Mouse (Mus musculus) MEL (cell line): ENCODE results near the gene Cfap299. TPM values are rescaled to one million over a fixed set of nuclear protein-coding genes. Genes with fewer than 3 reads are reported as not detected.

Source experiments
- DNase-seq: peaks from one replicate; pipeline ENCODE4 v3.0.0; 2011; ENCODE audit warnings: low read depth, low spot score
- H3K27ac ChIP-seq: 2 replicates; pipeline ENCODE4 v1.5.1; 2012; ENCODE audit warnings: low read depth, mild to moderate bottlenecking, control low read depth, low read length, moderate library complexity; ENCODE audit not compliant: control insufficient read depth
- H3K27me3 ChIP-seq, 2 experiments: fragments of 150-350 bp in 1 of 2; sonication (generic) in 1 of 2; 2 replicates each; pipeline ENCODE4 v1.6.1; 2012; ENCODE audit warnings: low read length in 2 of 2, mild to moderate bottlenecking in 2 of 2, improper control_type of control experiment in 1 of 2, moderate library complexity in 1 of 2; ENCODE audit not compliant: insufficient read depth in 2 of 2, control insufficient read depth in 1 of 2
- H3K36me3 ChIP-seq, 2 experiments: 2 replicates each; pipeline ENCODE4 v1.6.1; 2012 to 2014; ENCODE audit warnings: low read length in 2 of 2, improper control_type of control experiment in 1 of 2, inconsistent platforms in 1 of 2, mild to moderate bottlenecking in 1 of 2; ENCODE audit not compliant: insufficient read depth in 2 of 2, control insufficient read depth in 1 of 2
- H3K4me1 ChIP-seq, 2 experiments: fragments of 150-350 bp in 1 of 2; sonication (generic) in 1 of 2; 2 replicates each; pipeline ENCODE4 v1.6.1; 2012; ENCODE audit warnings: low read length in 2 of 2, improper control_type of control experiment in 1 of 2, mild to moderate bottlenecking in 1 of 2; ENCODE audit not compliant: insufficient read depth in 2 of 2, control insufficient read depth in 1 of 2
- H3K4me3 ChIP-seq, 2 experiments: fragments of 150-350 bp in 1 of 2; sonication (generic) in 1 of 2; 2 replicates each; pipeline ENCODE4 v1.5.1; 2012; ENCODE audit warnings: low read depth in 2 of 2, low read length in 2 of 2, mild to moderate bottlenecking in 2 of 2, moderate library complexity in 2 of 2, control low read depth in 1 of 2, improper control_type of control experiment in 1 of 2; ENCODE audit not compliant: control insufficient read depth in 1 of 2, insufficient read depth in 1 of 2
- H3K79me2 ChIP-seq: 2 replicates; pipeline ENCODE4 v1.6.1; 2012; ENCODE audit warnings: mild to moderate bottlenecking, low read length, moderate library complexity; ENCODE audit not compliant: control insufficient read depth, poor library complexity, insufficient read depth
- H3K9ac ChIP-seq: 2 replicates; pipeline ENCODE4 v1.6.1; 2012; ENCODE audit warnings: low read depth, mild to moderate bottlenecking, control low read depth, low read length, moderate library complexity; ENCODE audit not compliant: control insufficient read depth, poor library complexity, severe bottlenecking
- H3K9me3 ChIP-seq: fragments of 150-350 bp; sonication (generic); replicated peaks from 2 replicates; pipeline ENCODE4 v1.6.1; 2012; ENCODE audit warnings: mild to moderate bottlenecking, low read length, improper control_type of control experiment, moderate library complexity; ENCODE audit not compliant: insufficient read depth
- CTCF ChIP-seq, 3 experiments: IDR thresholded peaks in 2 of 3; conservative IDR thresholded peaks in 1 of 3; 2 replicates each; pipeline ENCODE4 v1.5.1; 2011 to 2012; ENCODE audit warnings: low read length in 3 of 3, low read depth in 2 of 3, mild to moderate bottlenecking in 2 of 3, improper control_type of control experiment in 1 of 3, inconsistent platforms in 1 of 3, mixed read lengths in 1 of 3, moderate library complexity in 1 of 3; ENCODE audit not compliant: control insufficient read depth in 1 of 3, insufficient read depth in 1 of 3, poor library complexity in 1 of 3, severe bottlenecking in 1 of 3
- E2F4 ChIP-seq: IDR thresholded peaks from 2 replicates; pipeline ENCODE4 v1.6.1; 2011; ENCODE audit warnings: low read depth, low read length, improper control_type of control experiment, borderline replicate concordance
- GATA1 ChIP-seq: IDR thresholded peaks from 2 replicates; pipeline ENCODE4 v1.6.1; 2011; ENCODE audit warnings: low read depth, low read length, improper control_type of control experiment
- HCFC1 ChIP-seq: IDR thresholded peaks from 2 replicates; pipeline ENCODE4 v1.6.1; 2012; ENCODE audit warnings: low read depth, mild to moderate bottlenecking, inconsistent platforms, low read length, improper control_type of control experiment, moderate library complexity
- KAT2A ChIP-seq: conservative IDR thresholded peaks from 2 replicates; pipeline ENCODE4 v1.6.1; 2012; ENCODE audit warnings: low read depth, low read length, improper control_type of control experiment, inconsistent platforms
- MAZ ChIP-seq: IDR thresholded peaks from 2 replicates; pipeline ENCODE4 v1.6.1; 2012; ENCODE audit warnings: low read depth, mild to moderate bottlenecking, inconsistent platforms, low read length, improper control_type of control experiment
- MEF2A ChIP-seq: IDR thresholded peaks from 2 replicates; pipeline ENCODE4 v1.6.1; 2014; ENCODE audit warnings: low read depth, mild to moderate bottlenecking, inconsistent platforms, low read length, improper control_type of control experiment; ENCODE audit not compliant: poor library complexity, insufficient replicate concordance, severe bottlenecking; ENCODE audit errors: extremely low read depth
- MXI1 ChIP-seq: IDR thresholded peaks from 2 replicates; pipeline ENCODE4 v1.6.1; 2011; ENCODE audit warnings: mild to moderate bottlenecking, low read depth, low read length, improper control_type of control experiment
- MYC ChIP-seq: IDR thresholded peaks from 2 replicates; pipeline ENCODE4 v1.6.1; 2011; ENCODE audit warnings: low read depth, mild to moderate bottlenecking, low read length, improper control_type of control experiment, moderate library complexity
- POLR2AphosphoS2 ChIP-seq: IDR thresholded peaks from 2 replicates; pipeline ENCODE4 v1.6.1; 2011; ENCODE audit warnings: low read length, improper control_type of control experiment
- POLR2AphosphoS5 ChIP-seq: IDR thresholded peaks from 2 replicates; pipeline ENCODE4 v1.6.1; 2012; ENCODE audit warnings: low read depth, borderline replicate concordance, mild to moderate bottlenecking, inconsistent platforms, low read length, moderate library complexity, mixed read lengths
- RCOR1 ChIP-seq: IDR thresholded peaks from 2 replicates; pipeline ENCODE4 v1.6.1; 2012; ENCODE audit warnings: low read depth, mild to moderate bottlenecking, inconsistent platforms, low read length, improper control_type of control experiment
- TBP ChIP-seq: IDR thresholded peaks from 2 replicates; pipeline ENCODE4 v1.8.0; 2011; ENCODE audit warnings: low read depth, low read length, improper control_type of control experiment
- UBTF ChIP-seq: IDR thresholded peaks from 2 replicates; pipeline ENCODE4 v1.6.1; 2012; ENCODE audit warnings: low read depth, mild to moderate bottlenecking, inconsistent platforms, low read length, improper control_type of control experiment, moderate library complexity, borderline replicate concordance; ENCODE audit not compliant: insufficient read depth
- ZNF384 ChIP-seq: IDR thresholded peaks from 2 replicates; pipeline ENCODE4 v1.6.1; 2012; ENCODE audit warnings: low read depth, mild to moderate bottlenecking, inconsistent platforms, low read length, improper control_type of control experiment
- polyA plus RNA-seq, 2 experiments: library from polyadenylated mRNA; stranded (reverse) in 1 of 2; unstranded in 1 of 2; fragments of >175 nt in 1 of 2; fragments of >200 nt in 1 of 2; gene quantifications; 2 replicates each; pipeline versions ENCODE4 v1.2.1 to v1.2.4; 2012; ENCODE audit warnings: low replicate concordance in 2 of 2, low read depth in 1 of 2; ENCODE audit not compliant: insufficient read length in 2 of 2, insufficient read depth in 1 of 2, missing spikeins in 1 of 2
- total RNA-seq: library from RNA; depleted of rRNA; stranded (reverse); fragments of 300-350 nt; gene quantifications from 2 replicates; pipeline ENCODE4 v1.2.3, GENCODE M21; 2012

Gene Cfap299
- total and polyA plus RNA-seq, 3 experiments = not detected

- no peak for DNase-seq
- Histone ChIP-seq H3K9me3 (no peaks in the 10 kb centered on the region), H3K79me2 (no peaks in the 10 kb centered on the region), H3K4me1 (no peaks in the 10 kb centered on the region), H3K36me3 (no peaks in the 10 kb centered on the region), H3K4me3 (no peak overlapping the region), H3K27ac (no peak overlapping the region), H3K9ac (no peak overlapping the region), H3K27me3 (no peaks in the 10 kb centered on the region)
- no peak for TF ChIP-seq UBTF
- TF ChIP-seq TBP = no peak
- no peak for TF ChIP-seq POLR2AphosphoS5
- no peak for TF ChIP-seq KAT2A
- no peak for TF ChIP-seq CTCF (IDR thresholded peaks at IDR 0.05 in 2 of 3, conservative IDR thresholded peaks at IDR 0.05 in 1 of 3; ENCODE audit: control insufficient read depth in 1 of 3, insufficient read depth in 1 of 3, low read depth in 2 of 3, low read length in 3 of 3, poor library complexity in 1 of 3, severe bottlenecking in 1 of 3)
- no peak for TF ChIP-seq E2F4
- TF ChIP-seq MEF2A = no peak
- no peak for TF ChIP-seq POLR2AphosphoS2
- no peak for TF ChIP-seq MAZ
- no peak for TF ChIP-seq HCFC1
- no peak for TF ChIP-seq ZNF384
- TF ChIP-seq MXI1 = no peak
- no peak for TF ChIP-seq RCOR1
- TF ChIP-seq MYC = no peak
- no peak for TF ChIP-seq GATA1
Observed at GRCm38 (mm10) chr5:98369426-98369825, 40.3 kb downstream of the Cfap299 start.

DNA sequence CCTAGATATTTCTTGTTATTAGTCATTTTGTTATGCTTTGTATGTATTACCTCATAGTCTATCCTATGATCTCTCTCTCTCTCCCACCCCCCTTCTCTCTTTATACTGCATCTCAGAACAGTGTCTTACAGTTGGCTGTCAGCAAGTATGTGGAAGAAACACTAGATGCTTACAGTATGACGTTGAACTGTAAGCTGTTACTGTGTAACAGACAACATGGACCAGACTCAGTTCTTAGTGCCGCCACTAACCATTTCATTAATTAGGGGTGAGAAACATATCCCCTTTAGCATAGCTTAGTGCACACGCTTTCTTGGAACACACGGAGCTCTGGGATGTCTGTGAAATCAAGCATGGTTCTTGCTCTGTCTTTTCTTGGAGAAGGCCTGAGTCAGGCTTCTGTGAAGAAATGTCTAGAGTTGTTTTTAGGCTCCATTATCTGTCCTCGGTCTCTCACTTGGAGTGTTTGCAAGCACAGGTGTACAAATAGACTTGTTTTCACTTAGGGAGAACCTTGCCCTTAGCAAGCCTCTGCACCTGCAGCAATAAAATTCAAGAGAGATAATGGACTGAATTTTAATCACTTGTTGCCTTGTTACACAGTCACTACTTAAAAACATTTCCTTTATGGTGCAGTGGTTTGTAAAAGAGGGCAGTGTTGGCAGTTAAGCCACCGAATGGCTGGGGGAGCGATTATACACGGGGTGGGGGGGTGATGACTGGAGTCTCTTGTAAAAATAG, 47.1 kb downstream of the Cfap299 start:
- H3K9me3 ChIP-seq = no peaks in the 10 kb centered on the region
- H3K36me3 ChIP-seq = no peaks in the 10 kb centered on the region
- H3K27ac ChIP-seq = no peak overlapping the region
- H3K4me3 ChIP-seq = no peak overlapping the region
- H3K9ac ChIP-seq = no peak overlapping the region
- DNase-seq = no peak
- TF ChIP-seq POLR2AphosphoS2 (no peak), E2F4 (no peak)
- no peaks in the 10 kb centered on the region for H3K79me2 ChIP-seq
- H3K27me3 ChIP-seq = no peaks in the 10 kb centered on the region
- no peaks in the 10 kb centered on the region for H3K4me1 ChIP-seq
